Mouse (Mus musculus): ENCODE data around the gene Slc25a22. TPM values are rescaled to one million over a fixed set of nuclear protein-coding genes. Genes with fewer than 3 reads are reported as not detected.

Slc25a22 gene
- polyA plus RNA-seq, 1 experiment from 2014 or later: 29.4 TPM

- H3K27ac ChIP-seq (ENCODE audit: low read length): no peak overlapping the region
- no peaks in the 10 kb centered on the region for H3K9me3 ChIP-seq (replicated peaks; ENCODE audit: control insufficient read depth, low read length)
- WGBS: 66% methylated on average over 1 of the region's 1 CpGs
- no peak overlapping the region for H3K4me2 ChIP-seq (ENCODE audit: low read depth, low read length)
- H3K27me3 ChIP-seq (ENCODE audit: control insufficient read depth, insufficient read depth, low read length): no peaks in the 10 kb centered on the region
- H3K4me3 ChIP-seq (replicated peaks; ENCODE audit: low read length): no peak overlapping the region
- ATAC-seq (ENCODE audit: insufficient read depth, low FRiP score): no peak
- peaks cover 10% of the 10 kb centered on the region; the same call in 1 of the 2 replicates for H3K36me3 ChIP-seq (ENCODE audit: control insufficient read depth, insufficient read depth, low read length)
- no peak overlapping the region for H3K9ac ChIP-seq (ENCODE audit: low read length)
- H3K4me1 ChIP-seq (ENCODE audit: control insufficient read depth, insufficient read depth, low read length): peaks cover 14% of the 10 kb centered on the region
These were observed 42.3 kb downstream of the Slc25a22 start for GRCm38 (mm10) chr7:141395348-141395747.

GRCm38 (mm10) chr7:141394771-141395170 is 42.9 kb downstream of the Slc25a22 start:
- ATAC-seq (ENCODE audit: insufficient read depth, low FRiP score): no peak
- H3K27ac ChIP-seq (ENCODE audit: low read length): no peak overlapping the region
- 29% methylated on average over 6 of the region's 6 CpGs for WGBS
- H3K4me1 ChIP-seq (ENCODE audit: control insufficient read depth, insufficient read depth, low read length): peaks cover 14% of the 10 kb centered on the region
- H3K4me3 ChIP-seq (replicated peaks; ENCODE audit: low read length): no peak overlapping the region
- H3K27me3 ChIP-seq (ENCODE audit: control insufficient read depth, insufficient read depth, low read length): no peaks in the 10 kb centered on the region
- no peak overlapping the region for H3K9ac ChIP-seq (ENCODE audit: low read length)
- H3K9me3 ChIP-seq (replicated peaks; ENCODE audit: control insufficient read depth, low read length): no peaks in the 10 kb centered on the region
- H3K36me3 ChIP-seq (ENCODE audit: control insufficient read depth, insufficient read depth, low read length): peaks cover 7% of the 10 kb centered on the region; the same call in 1 of the 2 replicates
- no peak overlapping the region for H3K4me2 ChIP-seq (ENCODE audit: low read depth, low read length)

GRCm38 (mm10) chr7:141394158-141394557 is 43.5 kb downstream of the Slc25a22 start:
- Histone ChIP-seq H3K4me3 (replicated peaks; ENCODE audit: low read length) (no peak overlapping the region), H3K4me1 (ENCODE audit: control insufficient read depth, insufficient read depth, low read length) (peaks cover 14% of the 10 kb centered on the region), H3K36me3 (ENCODE audit: control insufficient read depth, insufficient read depth, low read length) (peaks cover 6% of the 10 kb centered on the region; the same call in 1 of the 2 replicates), H3K4me2 (ENCODE audit: low read depth, low read length) (no peak overlapping the region), H3K9me3 (replicated peaks; ENCODE audit: control insufficient read depth, low read length) (no peaks in the 10 kb centered on the region), H3K27ac (ENCODE audit: low read length) (no peak overlapping the region), H3K9ac (ENCODE audit: low read length) (no peak overlapping the region), H3K27me3 (ENCODE audit: control insufficient read depth, insufficient read depth, low read length) (no peaks in the 10 kb centered on the region)
- no peak for ATAC-seq (ENCODE audit: insufficient read depth, low FRiP score)
- 80% methylated on average over 7 of the region's 7 CpGs for WGBS

- 0 out of 2 replicates have a peak, but pooled peaks cover 6% of the 10 kb centered on the region for H3K36me3 ChIP-seq (ENCODE audit: control insufficient read depth, insufficient read depth, low read length)
- peak overlapping the region; percentile 98 for H3K4me2 ChIP-seq (ENCODE audit: low read depth, low read length)
- ATAC-seq (ENCODE audit: insufficient read depth, low FRiP score): peak; percentile 23; the same call in 1 of the 2 replicates
- peak overlapping the region; percentile 82 for H3K9ac ChIP-seq (ENCODE audit: low read length)
- no peaks in the 10 kb centered on the region for H3K27me3 ChIP-seq (ENCODE audit: control insufficient read depth, insufficient read depth, low read length)
- no peaks in the 10 kb centered on the region for H3K9me3 ChIP-seq (replicated peaks; ENCODE audit: control insufficient read depth, low read length)
- H3K27ac ChIP-seq (ENCODE audit: low read length): peak overlapping the region; percentile 80
- 27% methylated on average over 9 of the region's 9 CpGs for WGBS
- H3K4me3 ChIP-seq (replicated peaks; ENCODE audit: low read length): peak overlapping the region; percentile 86
- peaks cover 14% of the 10 kb centered on the region for H3K4me1 ChIP-seq (ENCODE audit: control insufficient read depth, insufficient read depth, low read length)
These were observed 45.0 kb downstream of the Slc25a22 start for GRCm38 (mm10) chr7:141392552-141393222.

GRCm38 (mm10) chr7:141391625-141392551 is 45.8 kb downstream of the Slc25a22 start, which contains the start of gene Taldo1:
Taldo1 (plus strand) TSS chr7:141392199.
- peak within 1 kb of the TSS; percentile 80 for H3K27ac ChIP-seq (ENCODE audit: low read length)
- peak within 1 kb of the TSS; percentile 86 for H3K4me3 ChIP-seq (replicated peaks; ENCODE audit: low read length)
- H3K9me3 ChIP-seq (replicated peaks; ENCODE audit: control insufficient read depth, low read length): no peaks in the 10 kb centered on the region
- WGBS: under 1% methylated on average over 57 of the region's 57 CpGs
- 0 out of 2 replicates have a peak, but pooled peaks cover 6% of the 10 kb centered on the region for H3K36me3 ChIP-seq (ENCODE audit: control insufficient read depth, insufficient read depth, low read length)
- peak; percentile 96 for ATAC-seq (ENCODE audit: insufficient read depth, low FRiP score)
- peak within 1 kb of the TSS; percentile 82 for H3K9ac ChIP-seq (ENCODE audit: low read length)
- no peaks in the 10 kb centered on the region for H3K27me3 ChIP-seq (ENCODE audit: control insufficient read depth, insufficient read depth, low read length)
- peak within 1 kb of the TSS; percentile 98 for H3K4me2 ChIP-seq (ENCODE audit: low read depth, low read length)
- peaks cover 14% of the 10 kb centered on the region for H3K4me1 ChIP-seq (ENCODE audit: control insufficient read depth, insufficient read depth, low read length)

GRCm38 (mm10) chr7:141390326-141391259 is 47.1 kb downstream of the Slc25a22 start:
- H3K4me1 ChIP-seq (ENCODE audit: control insufficient read depth, insufficient read depth, low read length): peaks cover 14% of the 10 kb centered on the region
- no peaks in the 10 kb centered on the region for H3K36me3 ChIP-seq (ENCODE audit: control insufficient read depth, insufficient read depth, low read length)
- no peaks in the 10 kb centered on the region for H3K27me3 ChIP-seq (ENCODE audit: control insufficient read depth, insufficient read depth, low read length)
- peak overlapping the region; percentile 98; the same call in 1 of the 2 replicates for H3K4me2 ChIP-seq (ENCODE audit: low read depth, low read length)
- no peak overlapping the region for H3K4me3 ChIP-seq (replicated peaks; ENCODE audit: low read length)
- no peaks in the 10 kb centered on the region for H3K9me3 ChIP-seq (replicated peaks; ENCODE audit: control insufficient read depth, low read length)
- no peak overlapping the region for H3K27ac ChIP-seq (ENCODE audit: low read length)
- no peak for ATAC-seq (ENCODE audit: insufficient read depth, low FRiP score)
- H3K9ac ChIP-seq (ENCODE audit: low read length): no peak overlapping the region
- 53% methylated on average over 9 of the region's 9 CpGs for WGBS

GRCm38 (mm10) chr7:141388487-141389109 is 49.1 kb downstream of the Slc25a22 start:
- 45% methylated on average over 3 of the region's 3 CpGs for WGBS
- H3K27me3 ChIP-seq (ENCODE audit: control insufficient read depth, insufficient read depth, low read length): no peaks in the 10 kb centered on the region
- no peak overlapping the region for H3K4me2 ChIP-seq (ENCODE audit: low read depth, low read length)
- H3K36me3 ChIP-seq (ENCODE audit: control insufficient read depth, insufficient read depth, low read length): no peaks in the 10 kb centered on the region
- H3K4me3 ChIP-seq (replicated peaks; ENCODE audit: low read length): no peak overlapping the region
- H3K9me3 ChIP-seq (replicated peaks; ENCODE audit: control insufficient read depth, low read length): no peaks in the 10 kb centered on the region
- ATAC-seq (ENCODE audit: insufficient read depth, low FRiP score): no peak
- H3K4me1 ChIP-seq (ENCODE audit: control insufficient read depth, insufficient read depth, low read length): peaks cover 14% of the 10 kb centered on the region
- no peak overlapping the region for H3K27ac ChIP-seq (ENCODE audit: low read length)
- no peak overlapping the region for H3K9ac ChIP-seq (ENCODE audit: low read length)

GRCm38 (mm10) chr7:141387807-141388486 is 49.7 kb downstream of the Slc25a22 start:
- Histone ChIP-seq H3K27me3 (ENCODE audit: control insufficient read depth, insufficient read depth, low read length) (no peaks in the 10 kb centered on the region), H3K9me3 (replicated peaks; ENCODE audit: control insufficient read depth, low read length) (no peaks in the 10 kb centered on the region), H3K9ac (ENCODE audit: low read length) (no peak overlapping the region), H3K4me3 (replicated peaks; ENCODE audit: low read length) (no peak overlapping the region), H3K4me2 (ENCODE audit: low read depth, low read length) (no peak overlapping the region), H3K27ac (ENCODE audit: low read length) (no peak overlapping the region), H3K36me3 (ENCODE audit: control insufficient read depth, insufficient read depth, low read length) (no peaks in the 10 kb centered on the region), H3K4me1 (ENCODE audit: control insufficient read depth, insufficient read depth, low read length) (peaks cover 11% of the 10 kb centered on the region)
- no peak for ATAC-seq (ENCODE audit: insufficient read depth, low FRiP score)
- WGBS: 42% methylated on average over 2 of the region's 2 CpGs
